Mouse (Mus musculus) yolk sac, embryonic 10.5 days (tissue): ENCODE results near the gene Adra1b.

Source experiments
- DNase-seq: peaks from one replicate; pipeline ENCODE4 v3.0.0-alpha.2; 2017; ENCODE audit warnings: low spot score

Gene Adra1b

DNA sequence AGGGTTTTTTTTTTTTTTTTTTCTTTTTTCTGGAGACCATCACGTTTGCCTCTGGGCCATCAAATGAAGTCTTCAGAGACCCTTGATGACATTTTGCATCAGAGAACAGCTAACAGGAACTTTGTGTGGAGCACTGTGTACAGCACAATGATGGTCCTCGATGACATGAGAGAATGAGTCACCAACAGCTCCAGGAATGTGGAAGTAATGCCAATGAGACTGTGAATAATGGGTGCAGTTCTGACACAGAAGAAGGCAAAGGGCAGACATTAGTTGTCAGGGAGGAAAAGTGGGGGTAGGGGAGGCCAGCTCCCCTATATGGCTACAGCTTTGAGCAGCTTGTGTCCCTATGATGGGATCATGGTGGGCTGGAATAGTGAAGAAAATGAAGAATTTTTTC, 5.7 kb downstream of the Adra1b start:
- no peak for DNase-seq

DNA sequence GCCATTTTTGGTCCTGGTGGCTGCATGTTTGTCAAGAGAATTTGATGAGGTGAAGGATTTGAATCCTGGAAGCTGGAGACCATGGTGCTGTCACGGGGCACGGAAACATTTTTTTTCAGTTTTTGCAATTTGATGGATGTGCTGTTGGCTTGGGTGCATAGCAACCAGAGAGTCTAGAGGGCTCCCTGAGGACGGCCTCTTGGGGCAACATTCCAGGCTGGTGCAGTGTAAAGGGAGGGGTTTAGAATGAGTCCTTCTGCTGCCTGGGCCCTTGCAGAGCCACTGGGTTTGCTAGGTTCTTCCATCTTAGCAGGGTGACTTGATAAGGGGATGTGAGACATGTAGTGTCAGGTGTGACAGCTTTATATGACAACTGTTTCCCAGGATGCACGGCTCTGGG, 8.5 kb downstream of the Adra1b start:
- DNase-seq, result no peak

DNA sequence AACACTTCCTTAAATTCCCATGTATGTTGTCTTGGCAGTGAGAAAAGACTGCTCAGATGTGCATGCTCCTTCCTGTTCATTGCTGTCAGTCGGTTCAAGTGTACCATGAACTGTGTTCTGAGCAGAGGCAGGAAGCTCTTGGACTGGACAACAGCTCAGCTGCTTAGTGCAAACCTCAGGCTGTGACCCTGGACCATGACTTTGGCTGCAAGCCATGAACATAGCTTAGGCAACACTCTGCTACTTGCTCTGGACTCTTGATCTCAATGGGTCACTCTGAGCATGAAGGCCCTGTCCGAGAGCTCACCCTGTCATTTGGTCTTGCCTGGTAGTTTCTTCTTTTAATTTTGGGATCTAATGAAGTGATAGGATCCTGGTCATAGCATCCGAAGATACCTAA, 9.6 kb downstream of the Adra1b start:
- DNase-seq, result no peak

DNA sequence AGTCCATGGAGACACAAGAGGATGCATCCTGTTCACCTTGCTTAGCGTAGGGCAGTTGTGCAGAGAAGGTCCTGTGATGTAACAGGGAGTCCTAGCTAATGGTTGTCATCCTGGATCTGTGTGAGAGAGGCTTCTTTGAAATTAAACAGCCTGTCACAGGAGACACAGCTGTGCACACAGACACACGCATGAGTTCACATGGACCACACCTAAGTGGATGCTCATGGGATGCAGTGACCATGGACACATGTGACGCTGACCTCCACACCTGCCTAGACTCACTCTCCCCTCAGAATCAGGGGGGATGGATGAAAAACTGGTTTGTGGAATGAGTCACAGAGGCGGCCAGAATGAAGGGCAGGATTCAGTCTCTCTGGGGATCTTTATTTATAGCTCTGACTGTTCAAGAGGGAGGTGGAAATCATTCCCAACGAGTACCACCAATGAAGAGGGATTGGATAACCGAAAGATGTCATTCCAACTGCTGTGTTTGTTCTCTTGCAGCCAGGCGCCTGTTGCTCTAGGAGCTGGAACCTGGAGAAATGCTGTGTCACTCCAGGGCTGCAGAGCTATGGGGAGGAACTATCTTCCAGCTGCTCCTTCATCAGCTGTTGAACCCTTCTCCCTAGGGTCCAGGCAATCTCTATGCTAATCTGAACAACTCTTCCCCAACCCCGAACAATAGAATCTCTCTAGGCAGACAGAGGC, 11.6 kb downstream of the Adra1b start:
- no peak for DNase-seq

DNA sequence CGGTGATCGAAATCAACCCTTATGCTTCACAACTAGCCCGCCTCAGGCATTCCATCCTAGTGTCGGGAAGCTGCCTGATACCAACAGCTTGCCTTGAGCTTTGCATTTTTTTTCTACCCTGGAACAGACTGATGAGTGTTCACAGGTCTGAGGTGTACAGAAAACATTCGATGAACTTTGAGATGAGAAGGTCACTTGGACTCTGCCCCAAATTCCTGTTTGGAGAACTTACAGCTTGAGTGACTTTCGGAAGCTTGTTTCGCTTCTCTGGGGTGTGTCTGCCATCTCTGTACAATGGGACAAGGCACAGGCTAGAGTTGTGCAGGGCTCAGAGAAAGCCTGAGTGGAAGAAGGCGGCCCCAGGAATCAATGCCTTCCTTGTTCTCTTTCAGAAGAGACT, 12.3 kb downstream of the Adra1b start:
- no peak for DNase-seq

DNA sequence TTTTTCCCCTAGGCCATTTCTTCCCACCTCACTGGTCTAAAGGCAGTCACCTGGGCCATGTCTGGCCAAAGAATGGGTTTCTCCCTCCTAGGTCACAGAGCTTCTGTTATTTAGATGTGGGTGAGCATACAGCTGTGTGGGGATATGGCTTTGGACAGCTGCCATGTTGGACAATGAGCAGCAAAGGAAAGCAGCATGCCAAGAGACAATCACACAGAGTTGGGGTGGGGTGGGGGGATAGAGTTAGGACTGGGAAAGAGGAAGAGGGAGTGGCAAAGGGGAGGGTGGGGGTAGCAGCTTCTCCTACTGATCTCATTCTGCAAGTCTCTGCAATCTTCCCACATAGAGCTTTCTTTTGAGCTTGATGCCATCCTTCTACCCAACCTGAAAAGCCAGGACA, 13.4 kb downstream of the Adra1b start:
- DNase-seq, result no peak

DNA sequence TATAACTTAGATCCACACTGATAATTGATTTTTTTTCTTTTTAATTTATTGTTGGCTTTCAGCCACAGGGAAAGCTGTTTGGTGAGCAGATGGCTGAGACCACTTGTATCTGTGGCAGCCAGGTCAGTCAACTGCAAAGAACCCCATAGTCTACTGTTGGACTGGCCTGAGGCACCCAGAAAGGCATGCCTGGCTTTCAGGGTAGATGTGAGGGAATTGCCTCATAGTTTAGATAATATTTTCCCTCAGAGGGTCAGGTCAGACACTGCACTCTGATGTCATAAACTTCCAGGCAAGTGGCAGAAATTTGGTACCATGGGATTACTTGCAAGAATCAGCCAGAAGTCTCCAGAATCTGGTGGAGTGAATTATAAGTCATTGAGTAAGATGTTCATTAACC, 16.5 kb downstream of the Adra1b start:
- no peak for DNase-seq

DNA sequence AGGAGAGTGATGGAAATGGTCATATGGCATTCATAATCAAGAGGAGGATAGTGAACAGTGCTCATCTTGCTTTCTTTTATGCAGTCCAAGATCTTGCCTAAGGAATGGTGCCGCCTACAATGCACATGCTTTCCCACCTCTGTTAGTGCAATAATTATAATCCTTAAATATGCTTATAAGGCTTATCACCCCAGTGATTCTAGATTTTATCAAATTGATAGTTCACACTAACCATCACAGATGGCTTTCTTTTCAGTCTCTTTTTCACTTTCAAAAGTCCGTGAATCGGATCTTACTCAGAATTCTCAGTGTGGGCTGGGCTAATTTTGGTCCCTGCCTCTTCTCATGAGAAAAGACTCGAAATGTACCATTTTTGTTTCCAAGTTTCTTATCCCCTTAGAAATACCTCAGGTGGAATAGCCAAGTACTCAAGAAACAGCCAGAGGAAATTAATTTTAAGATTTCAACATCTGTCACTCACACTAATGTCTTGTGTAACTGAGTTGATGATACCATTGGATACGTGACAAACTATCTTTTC, 17.3 kb downstream of the Adra1b start:
- DNase-seq, result no peak

DNA sequence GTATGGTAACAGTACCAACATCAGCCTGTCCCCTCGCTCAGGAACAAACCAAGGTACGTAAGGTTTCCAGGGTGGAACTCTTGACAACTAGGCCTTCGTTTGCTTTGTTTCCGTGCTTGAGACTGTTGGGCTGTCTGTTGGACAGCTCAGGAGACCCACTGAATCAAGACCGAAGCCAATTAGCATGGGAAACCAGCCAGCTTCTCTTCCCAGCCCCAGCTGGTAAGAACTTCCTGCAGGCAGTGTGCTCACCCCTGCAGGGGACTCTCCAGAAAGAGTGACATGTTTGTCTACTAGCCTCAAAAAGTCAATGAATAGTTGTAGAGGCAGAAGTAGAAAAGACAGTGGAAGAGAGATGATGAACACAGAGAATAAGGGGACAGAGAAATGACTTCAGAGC, 23.8 kb downstream of the Adra1b start:
- no peak for DNase-seq

DNA sequence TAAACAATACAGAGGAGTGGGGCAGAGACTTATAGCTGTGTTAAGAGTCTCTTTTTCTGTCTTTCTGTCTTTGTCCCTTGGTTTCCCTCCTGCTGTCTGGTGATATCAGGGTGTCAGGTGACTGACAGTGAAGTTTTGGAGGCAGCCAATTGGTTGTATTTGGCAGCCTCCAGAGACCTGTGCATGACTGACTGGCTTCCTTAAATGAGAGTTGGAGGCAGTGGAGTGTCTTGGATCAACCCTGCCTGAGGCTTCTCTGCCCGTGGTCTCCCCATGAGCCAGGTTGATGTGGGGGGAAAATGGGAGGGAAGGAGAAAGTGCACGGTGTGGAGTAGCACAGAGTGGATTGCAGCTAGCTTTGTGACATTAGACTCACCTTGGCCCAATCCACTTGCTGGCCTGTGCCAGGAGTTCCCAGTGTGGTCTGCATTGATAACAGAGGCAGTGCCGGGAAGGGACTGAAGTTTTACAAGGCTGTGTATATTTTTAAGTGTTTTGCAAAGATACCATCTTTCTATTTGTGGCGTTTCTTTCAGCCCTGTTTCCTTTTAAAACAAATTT, 33.2 kb downstream of the Adra1b start:
- DNase-seq, result no peak

DNA sequence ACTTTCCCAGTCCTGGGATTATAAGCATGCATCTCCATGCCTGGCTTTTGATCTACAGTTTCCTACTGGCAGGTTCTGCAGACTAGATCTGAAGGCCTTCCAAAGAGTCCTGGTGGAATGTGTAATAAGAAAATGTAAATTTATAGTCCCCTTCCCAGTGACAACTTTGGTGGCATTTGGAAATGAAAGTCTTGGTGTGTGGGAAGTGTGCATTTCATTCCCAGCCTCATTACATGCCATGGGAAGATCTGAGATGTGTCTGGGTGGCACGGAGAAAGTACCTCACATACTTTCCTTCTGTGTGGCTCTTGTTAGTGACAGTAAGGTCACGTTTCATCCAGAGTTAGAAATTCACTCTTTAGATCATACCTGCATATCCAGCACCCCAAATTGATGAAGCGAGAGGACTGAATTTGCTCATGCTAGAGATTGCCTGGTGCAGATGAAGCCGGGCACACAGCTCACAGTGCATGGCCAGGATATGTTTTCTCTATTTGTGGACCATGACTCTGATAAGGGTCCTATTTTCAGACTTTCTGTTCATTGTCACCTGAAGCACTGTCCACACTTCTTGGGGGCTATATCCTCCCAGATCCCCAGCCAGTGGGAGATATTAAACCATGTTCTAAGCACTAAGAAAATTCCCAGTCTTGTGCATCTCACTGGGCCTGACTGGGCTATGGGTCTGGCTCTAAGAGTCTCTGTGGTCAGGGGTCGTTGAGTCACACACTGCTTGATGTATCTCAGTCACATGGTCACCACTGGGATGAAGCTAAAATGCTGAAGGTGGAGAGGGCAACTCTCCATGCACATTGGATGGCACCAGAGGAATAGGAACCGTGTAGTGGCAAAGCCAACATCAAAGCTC, 35.5 kb downstream of the Adra1b start:
- no peak for DNase-seq

DNA sequence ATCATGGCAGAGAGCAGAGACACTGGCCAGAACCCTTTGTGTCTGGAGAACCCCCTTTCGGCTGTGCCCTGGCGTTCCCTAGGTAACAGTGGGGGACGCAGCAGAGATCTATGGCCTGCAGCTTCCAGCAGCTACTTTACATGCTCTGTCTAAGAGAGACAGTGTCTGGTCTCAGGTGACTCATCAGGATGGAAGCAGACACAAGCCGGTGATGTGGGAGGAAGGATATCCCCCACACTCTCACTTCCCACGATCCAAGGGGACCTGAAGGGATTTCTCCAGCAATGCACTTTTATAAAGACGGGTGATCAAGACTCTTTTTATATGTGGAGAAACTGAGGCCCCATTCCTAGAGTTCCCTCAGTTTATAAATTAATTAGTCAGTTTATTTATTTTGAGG, 48.0 kb downstream of the Adra1b start:
- DNase-seq, result no peak

DNA sequence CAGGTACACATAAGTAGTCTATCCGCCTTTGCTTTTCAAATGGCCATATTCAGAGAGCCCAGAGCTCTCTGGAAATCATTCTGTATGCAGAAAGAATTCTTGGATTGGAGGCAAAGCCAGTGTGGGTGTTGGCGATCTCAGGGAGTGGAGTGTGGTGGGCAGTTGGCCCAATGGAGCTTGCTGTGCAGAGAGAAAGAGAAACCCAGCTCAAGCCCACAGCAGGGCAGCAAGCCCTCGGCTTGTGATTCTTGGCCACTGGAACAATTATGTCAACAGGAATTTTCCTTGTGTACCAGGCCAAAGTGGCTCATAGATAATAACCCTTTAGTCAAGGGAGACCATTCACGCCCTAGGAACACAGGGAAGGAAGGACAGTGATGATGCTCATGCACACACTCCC, 53.0 kb downstream of the Adra1b start:
- no peak for DNase-seq

DNA sequence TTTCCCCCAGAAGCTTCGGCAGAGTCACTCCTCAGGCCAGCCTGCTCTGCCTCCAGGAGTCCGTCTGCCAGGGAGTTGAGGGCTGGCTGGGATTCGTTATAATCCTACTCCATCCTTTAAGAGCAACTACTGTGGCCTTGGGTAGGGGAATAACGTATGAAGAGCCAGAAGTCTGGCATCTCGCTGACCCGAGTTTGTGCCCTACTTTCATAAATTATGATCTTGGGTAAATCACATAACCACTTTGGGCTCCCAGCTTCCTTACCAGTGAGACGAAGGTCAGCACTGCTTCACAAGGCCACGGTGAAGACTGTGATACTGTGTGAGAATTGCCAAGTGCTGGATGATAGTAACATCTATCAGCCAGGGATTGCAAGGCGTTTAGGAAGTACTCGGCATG, 59.4 kb downstream of the Adra1b start:
- DNase-seq, result no peak

DNA sequence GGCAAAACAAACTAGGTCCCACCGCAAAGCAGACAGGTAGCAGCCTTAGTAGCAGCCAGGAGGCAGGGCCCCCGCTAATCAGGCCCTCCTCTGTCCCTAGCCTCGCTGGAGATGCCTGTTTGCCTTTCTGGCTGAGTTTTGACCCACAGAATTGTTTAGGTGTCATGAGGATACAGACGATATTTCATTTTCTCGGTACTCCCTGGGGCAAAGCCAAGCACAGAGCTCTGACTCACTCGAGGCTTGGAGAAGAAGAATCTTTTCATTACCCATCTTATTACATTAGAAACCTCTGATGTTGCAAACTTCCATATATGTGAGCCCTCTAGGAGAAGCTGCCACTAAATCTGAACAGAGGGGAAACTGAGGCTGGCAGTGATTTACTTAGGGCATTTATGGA, 60.5 kb downstream of the Adra1b start:
- DNase-seq, result no peak

DNA sequence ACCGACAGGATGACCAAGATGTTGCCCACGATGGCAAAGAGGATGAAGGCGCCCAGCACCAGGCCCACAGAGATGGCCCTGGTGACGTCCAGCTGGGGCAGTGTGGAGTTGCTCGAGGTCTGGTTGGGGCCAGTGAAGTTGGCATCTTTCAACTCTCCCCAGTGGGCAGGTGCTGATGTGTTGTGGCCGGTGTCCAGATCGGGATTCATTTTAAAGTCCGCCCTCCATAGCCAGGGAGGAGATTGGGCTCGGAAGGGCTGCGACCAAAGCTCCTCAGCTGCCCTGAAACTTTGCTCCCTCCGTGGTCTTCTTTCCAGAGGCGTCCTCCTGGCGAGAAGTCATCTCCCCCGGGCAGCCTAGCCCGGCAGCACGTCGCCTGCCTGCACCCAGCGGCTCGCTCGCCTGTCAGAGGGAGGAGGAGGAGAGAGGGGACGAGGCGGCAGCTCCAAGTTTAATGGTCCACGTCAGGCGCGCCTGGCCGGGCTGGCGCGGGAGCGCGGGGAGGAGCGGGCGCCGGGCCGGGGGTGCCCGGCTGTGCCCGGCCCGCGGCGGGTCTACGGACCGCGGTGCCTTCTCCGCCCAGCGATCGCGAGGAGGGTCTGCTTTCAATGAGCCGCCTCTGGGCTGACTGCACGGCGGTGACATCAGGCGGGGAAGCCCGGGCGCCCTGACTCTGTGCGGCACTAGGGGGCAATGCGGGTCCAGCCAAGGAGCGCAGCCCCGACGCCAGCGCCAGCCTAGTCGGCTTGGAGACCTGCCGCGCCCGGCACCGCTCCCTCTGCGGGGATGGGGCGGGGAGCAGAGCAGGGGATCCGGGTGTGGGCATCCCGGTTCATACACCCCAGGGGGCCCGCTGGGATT, 64.9 kb downstream of the Adra1b start:
- peak; percentile 58 for DNase-seq

DNA sequence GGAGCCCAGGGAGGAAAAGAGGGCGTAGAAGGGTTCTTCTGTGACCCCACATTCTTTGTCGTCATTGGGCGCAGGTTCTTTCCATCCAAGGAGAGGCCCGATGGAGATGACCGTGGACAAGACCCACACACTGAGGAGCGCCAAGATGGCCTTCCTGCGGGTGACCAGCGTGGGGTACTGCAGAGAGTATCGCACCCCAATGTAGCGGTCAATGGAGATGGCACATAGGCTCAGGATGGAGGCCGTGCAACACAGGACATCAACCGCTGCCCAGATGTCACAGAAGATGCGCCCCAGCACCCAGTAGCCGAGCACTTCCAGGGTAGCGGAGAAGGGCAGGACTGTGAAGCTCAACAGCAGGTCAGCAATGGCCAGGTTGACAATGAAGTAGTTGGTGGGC, 65.6 kb downstream of the Adra1b start:
- DNase-seq, result no peak

DNA sequence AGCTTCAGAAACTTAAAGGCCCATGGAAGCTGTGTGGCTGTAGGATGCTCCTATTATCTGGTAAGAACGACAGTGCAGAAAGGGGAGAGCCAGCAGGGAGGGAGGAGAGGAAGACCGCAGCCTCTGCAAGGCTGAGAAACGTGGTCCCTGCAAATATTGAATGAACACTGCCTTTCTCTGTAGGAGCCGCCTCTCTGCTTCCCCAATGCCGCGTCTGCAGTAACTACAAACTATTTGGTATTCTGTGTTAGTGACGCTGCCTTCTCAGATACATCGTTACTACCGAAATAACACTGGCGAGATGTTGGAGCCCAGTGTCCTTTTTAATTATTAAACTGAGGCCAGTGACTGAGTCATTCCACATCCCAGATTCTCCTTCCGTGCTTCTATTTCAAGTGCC, 66.5 kb downstream of the Adra1b start:
- DNase-seq, result no peak

DNA sequence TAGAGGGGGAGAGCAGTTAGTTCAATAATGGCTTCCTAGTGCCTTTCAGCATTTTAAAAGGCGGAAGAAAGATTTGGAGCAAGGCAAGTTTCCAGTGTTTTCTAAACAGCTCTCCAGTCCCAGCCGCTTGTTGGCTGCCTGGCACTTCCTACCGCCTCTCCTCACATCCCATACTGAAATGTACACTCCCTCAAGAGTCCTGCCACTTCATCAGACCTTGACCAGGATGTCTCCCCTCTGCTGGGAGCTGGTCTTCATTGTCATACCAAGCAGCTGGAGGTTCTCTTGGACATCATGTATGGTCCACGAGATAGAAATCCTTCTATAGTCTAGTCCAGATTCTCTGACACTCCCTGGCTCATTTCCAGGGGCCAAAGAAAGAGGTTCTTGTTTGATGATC, 69.5 kb downstream of the Adra1b start:
- DNase-seq, result no peak

DNA sequence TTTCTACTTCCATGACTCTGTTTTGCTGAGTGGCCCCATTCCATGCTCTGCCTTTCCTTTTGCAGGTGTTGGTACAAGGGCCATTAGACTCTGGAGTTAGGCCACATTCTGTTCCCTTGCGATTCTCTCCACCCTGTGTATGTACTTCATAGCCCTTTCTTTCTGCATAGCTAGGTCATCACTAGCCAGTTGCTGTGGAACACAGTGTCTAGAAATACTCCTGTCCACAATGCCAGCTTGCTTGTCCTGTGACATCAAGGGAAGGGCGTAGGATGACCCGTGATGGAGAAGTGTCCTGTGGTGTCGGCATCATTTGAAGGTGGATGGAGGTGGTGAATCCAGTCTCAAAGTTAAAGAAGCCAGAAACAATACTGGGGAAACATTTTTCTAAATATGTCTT, 74.2 kb downstream of the Adra1b start:
- DNase-seq, result no peak

DNA sequence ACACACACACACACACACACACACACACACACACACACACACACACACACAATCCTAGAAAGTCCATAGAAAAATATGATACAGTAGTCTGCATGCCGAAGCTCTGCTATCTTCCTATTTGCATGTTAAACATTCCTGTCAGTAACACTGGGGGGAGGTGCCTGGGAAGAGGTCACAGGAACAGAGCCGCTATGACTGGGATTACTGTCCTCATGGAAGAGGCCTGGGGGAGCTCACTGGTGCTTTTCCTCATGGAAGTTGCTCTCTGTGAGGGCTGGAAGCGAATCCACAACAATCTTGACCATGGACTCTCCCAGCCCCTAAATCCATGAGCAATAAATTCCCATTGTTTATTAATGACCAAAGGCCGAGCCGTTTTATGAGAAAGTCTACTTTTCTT, 77.7 kb downstream of the Adra1b start:
- DNase-seq, result no peak
